22 mouse cellular contexts compared by ENCODE assay signal in genomic region chr1:152942977-152943376, GRCm38 (mm10). TPM values are rescaled to one million over a fixed set of nuclear protein-coding genes. Genes with fewer than 3 reads are reported as not detected.
"Had no signal": no experiment of that assay in that cellular context is flagged by ENCODE, and none has a peak within 500 bp of the region (broad histone marks: within the 10 kb centered on the region; RNA-seq: fewer than 3 reads in every experiment).

No protein-coding gene starts in this region.

- H3K4me1 ChIP-seq: heart, embryonic 13.5 days; heart, embryonic 15.5 days; hindbrain, embryonic 12.5 days; intestine, embryonic 15.5 days; limb, embryonic 13.5 days; limb, embryonic 15.5 days; liver, embryonic 12.5 days had no signal

- H3K27me3 ChIP-seq: heart, embryonic 15.5 days; hindbrain, embryonic 12.5 days; intestine, embryonic 15.5 days; limb, embryonic 13.5 days; limb, embryonic 15.5 days; liver, embryonic 12.5 days had no signal

- H3K9me3 ChIP-seq: heart, embryonic 13.5 days; heart, embryonic 15.5 days; hindbrain, embryonic 10.5 days; hindbrain, embryonic 12.5 days; intestine, embryonic 15.5 days; limb, embryonic 13.5 days; limb, embryonic 15.5 days; liver, embryonic 12.5 days had no signal

- H3K4me3 ChIP-seq: heart, embryonic 13.5 days; heart, embryonic 15.5 days; hindbrain, embryonic 10.5 days; hindbrain, embryonic 12.5 days; intestine, embryonic 15.5 days; layer of hippocampus, adult 2 months; left cerebral cortex, adult 2 months; limb, embryonic 13.5 days; limb, embryonic 15.5 days; liver, embryonic 12.5 days had no signal

- H3K9ac ChIP-seq: heart, embryonic 13.5 days; heart, embryonic 15.5 days; hindbrain, embryonic 12.5 days; hindbrain, embryonic 14.5 days; intestine, embryonic 15.5 days; limb, embryonic 13.5 days; limb, embryonic 15.5 days; liver, embryonic 12.5 days; liver, embryonic 14.5 days had no signal

- DNase-seq: gastrocnemius, postnatal 25 days; heart, adult 18-20 months; heart, postnatal 4 days; kidney, adult 18-20 months; kidney, adult 8-10 months; kidney, postnatal 10 days; kidney, postnatal 25 days; kidney, postnatal 4 days; left cerebral cortex, postnatal 4 days had no signal

- H3K27ac ChIP-seq: heart, embryonic 13.5 days; heart, embryonic 15.5 days; hindbrain, embryonic 10.5 days; hindbrain, embryonic 12.5 days; hindbrain, embryonic 14.5 days; intestine, embryonic 15.5 days; layer of hippocampus, adult 2 months; left cerebral cortex, adult 2 months; limb, embryonic 13.5 days; limb, embryonic 15.5 days; liver, embryonic 12.5 days; liver, embryonic 14.5 days had no signal

- H3K36me3 ChIP-seq: heart, embryonic 13.5 days; heart, embryonic 15.5 days; hindbrain, embryonic 10.5 days; hindbrain, embryonic 12.5 days; intestine, embryonic 15.5 days; limb, embryonic 13.5 days; limb, embryonic 15.5 days; liver, embryonic 12.5 days had no signal

RNA-seq across cellular contexts. Expression of gene Nmnat2, which starts 11.8 kb away (rescaled TPM):
- total RNA-seq: granulocyte monocyte progenitor cell, adult 5-6 weeks had no signal
- polyA plus RNA-seq: liver, embryonic 12.5 days had no signal
